Comparison of ENCODE assay signal across 8 mouse cellular contexts in the genomic region with DNA sequence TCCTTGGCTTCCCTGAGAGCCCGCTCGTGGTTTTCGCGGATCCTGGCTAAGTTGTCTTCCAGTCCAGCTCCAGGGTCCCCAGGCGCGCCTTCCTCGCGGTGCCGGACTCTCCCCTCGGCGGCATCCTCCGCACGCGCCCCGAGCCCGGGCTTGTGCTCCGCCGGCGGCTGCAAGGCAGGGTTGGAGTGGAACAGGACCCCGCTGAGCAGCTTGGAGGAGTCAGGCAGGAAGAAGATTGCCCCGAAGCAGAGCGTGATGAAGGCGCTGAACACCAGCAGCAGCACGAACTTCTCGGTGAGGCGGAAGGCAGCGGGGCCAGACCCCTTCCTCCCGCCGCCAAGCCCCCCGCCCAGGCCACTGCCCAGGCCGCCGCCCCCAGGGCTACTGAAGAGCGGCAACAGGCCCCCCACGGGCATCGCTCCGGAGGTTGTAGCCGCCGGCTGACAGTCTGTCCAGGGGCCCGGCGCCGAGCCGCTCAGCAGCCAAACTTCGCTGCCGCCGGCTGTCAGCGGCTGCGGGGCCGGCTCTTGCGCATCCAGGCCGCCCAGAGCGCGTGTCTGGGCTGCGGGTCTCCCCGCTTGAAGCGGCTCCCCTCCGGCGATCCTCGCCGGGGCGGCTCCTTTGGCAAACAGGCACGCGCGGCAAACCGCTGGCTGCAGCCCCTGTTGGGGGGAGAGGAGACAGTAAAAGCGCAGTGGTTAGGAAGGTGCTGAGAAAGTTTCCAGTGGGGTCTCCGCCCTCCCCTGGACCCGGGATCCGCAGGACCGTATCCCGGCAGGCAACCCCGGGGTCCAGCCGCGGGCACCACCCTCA. TPM values are rescaled to one million over a fixed set of nuclear protein-coding genes. Genes with fewer than 3 reads are reported as not detected.
DNase-seq lines count a peak whose midpoint lies in the region; ATAC-seq lines count a peak whose summit lies in the region.

No protein-coding gene starts in this region.

- H3K27ac ChIP-seq in lung, embryonic 16.5 days (ENCODE audit: low read length), result peak overlapping the region; percentile 17; the same call in 1 of the 2 replicates

- under 1% methylated on average over 64 of the region's 73 CpGs for whole genome bisulfite sequencing in lung, embryonic 16.5 days

- peak; percentile 17 to 39 for DNase-seq in left cerebral cortex, postnatal 25 days (ENCODE audit: low spot score in 2 of 2)
- DNase-seq in left cerebral cortex, adult 11 months (ENCODE audit: low spot score), result no peak
- DNase-seq in c-Kit-positive CD71-positive TER-119-negative erythroid progenitor cells, embryonic 14.5 days (ENCODE audit: low read depth), result peak; percentile 19
- peak; percentile 6 to 37 for DNase-seq in frontal cortex, postnatal 10 days (ENCODE audit: low spot score in 2 of 2)
- DNase-seq in ovary, postnatal 36 days (ENCODE audit: low spot score), result peak; percentile 47
- DNase-seq in urinary bladder, postnatal 14 days (ENCODE audit: low spot score), result peak; percentile 23

- peak overlapping the region; percentile 77 for H3K4me3 ChIP-seq in lung, embryonic 16.5 days (ENCODE audit: low read length)

- peaks cover 7% of the 10 kb centered on the region; the same call in 1 of the 2 replicates for H3K4me1 ChIP-seq in lung, embryonic 16.5 days (replicated peaks; ENCODE audit: control insufficient read depth, insufficient read depth, low read length)

- intact Hi-C loops in left cerebral cortex, postnatal 25 days (cut with DNase I), result loop anchor here (5.0 to 10.0 kb wide), 3 partner anchors 213 to 1900 kb away; no protein-coding TSS in a partner anchor

- no peaks in the 10 kb centered on the region for H3K27me3 ChIP-seq in lung, embryonic 16.5 days (ENCODE audit: control insufficient read depth, insufficient read depth, low read depth, low read length)

- peak; percentile 5 for ATAC-seq in inflammation-experienced regulatory T-cells, adult 6 months
- peak; percentile 42 for ATAC-seq in lung, embryonic 16.5 days (ENCODE audit: low read depth)

- H3K9me3 ChIP-seq in lung, embryonic 16.5 days (ENCODE audit: control insufficient read depth, low read length), result no peaks in the 10 kb centered on the region

- H3K36me3 ChIP-seq in lung, embryonic 16.5 days (ENCODE audit: control insufficient read depth, insufficient read depth, low read length), result no peaks in the 10 kb centered on the region

- H3K4me2 ChIP-seq in lung, embryonic 16.5 days (ENCODE audit: low read depth, low read length), result peak overlapping the region; percentile 97

- H3K9ac ChIP-seq in lung, embryonic 16.5 days (ENCODE audit: low read length), result peak overlapping the region; percentile 70

RNA-seq across cellular contexts. Expression of gene Man1a, which starts 1.6 kb away (rescaled TPM):
- 10 to 100 TPM; 27.7 to 28.4 TPM for total RNA-seq in left cerebral cortex, postnatal 25 days (2021)
- 10 to 100 TPM; 14.5 to 22.2 (median 20.0) TPM for polyA plus RNA-seq in inflammation-experienced regulatory T-cells, adult 6 months (2017; shearing (Covaris generic))
- polyA plus RNA-seq in lung, embryonic 16.5 days (2015; fragmentation: Nextera tagmentation; extraction: Ambion mirVana), result 3.0 and 3.7 TPM in 2 replicates
